Mouse (Mus musculus): ENCODE measurements at regions not wholly inside any gene's neighbourhood (a gene's known extent, or its start where the extent isn't known, plus 50 kb on each side); places are given as distances from the start of the nearest gene placed in this dataset.

DNA sequence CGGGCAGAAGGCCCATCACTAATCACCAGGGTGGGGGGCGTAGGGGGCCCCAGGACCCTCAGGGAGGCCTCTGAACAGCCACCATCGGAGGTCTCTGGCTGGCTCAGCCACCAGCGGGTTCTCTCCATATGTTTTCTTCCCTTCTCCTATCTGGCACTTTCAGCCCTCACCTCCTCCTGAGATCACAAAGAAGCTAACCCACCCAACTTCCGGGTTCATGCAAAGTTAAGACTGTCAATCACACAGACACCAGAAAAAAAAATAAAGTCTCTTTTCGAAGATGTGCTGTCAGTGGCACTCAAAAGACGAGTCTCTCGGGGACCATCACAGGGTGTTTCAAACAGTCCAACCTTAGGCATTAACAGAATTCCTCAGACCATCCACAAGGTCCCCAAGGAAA is 314.2 kb downstream of the Sox9 start:
- DNase-seq, result no peak

DNA sequence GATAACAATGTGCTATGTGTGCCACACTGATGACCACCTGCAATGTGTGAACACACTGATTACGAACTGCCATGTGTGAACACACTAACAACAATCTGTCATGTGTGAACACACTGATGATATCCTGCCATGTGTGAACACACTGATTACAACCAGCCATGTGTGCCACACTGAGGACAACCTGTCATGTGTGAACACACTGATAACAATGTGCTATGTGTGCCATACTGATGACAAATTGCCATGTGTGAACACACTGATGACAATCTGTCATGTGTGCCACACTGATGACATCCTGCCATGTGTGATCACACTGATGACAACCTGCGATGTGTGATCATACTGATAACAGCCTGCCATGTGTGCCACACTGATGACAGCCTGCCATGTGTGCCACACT is 316.3 kb downstream of the Sox9 start:
- DNase-seq, result no peak

DNA sequence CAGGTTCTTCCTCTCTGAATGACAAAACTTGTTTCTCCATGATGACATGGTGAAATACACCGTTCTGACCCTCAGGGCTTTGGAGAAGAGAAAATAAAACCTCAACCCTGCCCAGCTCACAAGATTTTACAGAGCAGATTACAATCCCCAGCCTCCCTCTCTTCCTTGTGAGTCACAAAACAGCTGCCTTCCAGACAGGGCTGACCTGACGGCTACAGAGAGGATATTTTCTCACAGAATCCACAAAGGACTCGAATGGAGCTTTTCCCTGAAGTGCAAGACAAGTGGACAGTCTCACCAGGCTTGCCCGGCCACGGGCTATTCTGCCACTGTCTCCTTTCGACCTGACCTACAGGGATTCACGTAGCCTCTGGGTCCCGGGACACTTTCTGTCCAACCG is 318.8 kb downstream of the Sox9 start:
- DNase-seq, result no peak

DNA sequence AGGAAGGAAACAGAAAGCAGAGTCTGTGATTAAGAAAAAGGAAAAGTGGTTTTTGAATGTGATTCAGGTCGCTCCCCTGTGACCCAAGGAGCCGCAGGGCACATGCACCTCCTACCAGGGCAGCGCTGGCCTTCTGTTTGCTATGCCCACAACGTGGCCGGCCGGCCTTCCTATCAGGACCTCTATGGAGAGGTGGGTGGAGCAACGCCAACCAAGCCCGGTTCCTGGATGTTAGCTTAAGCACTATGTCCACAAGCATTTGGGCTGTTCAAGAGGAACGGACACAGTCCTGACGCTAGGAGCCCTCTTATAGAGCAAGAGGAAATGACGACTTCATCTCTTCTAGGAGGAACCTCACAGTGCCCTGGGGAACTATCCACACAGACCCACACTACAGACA is 319.5 kb downstream of the Sox9 start:
- no peak for DNase-seq

DNA sequence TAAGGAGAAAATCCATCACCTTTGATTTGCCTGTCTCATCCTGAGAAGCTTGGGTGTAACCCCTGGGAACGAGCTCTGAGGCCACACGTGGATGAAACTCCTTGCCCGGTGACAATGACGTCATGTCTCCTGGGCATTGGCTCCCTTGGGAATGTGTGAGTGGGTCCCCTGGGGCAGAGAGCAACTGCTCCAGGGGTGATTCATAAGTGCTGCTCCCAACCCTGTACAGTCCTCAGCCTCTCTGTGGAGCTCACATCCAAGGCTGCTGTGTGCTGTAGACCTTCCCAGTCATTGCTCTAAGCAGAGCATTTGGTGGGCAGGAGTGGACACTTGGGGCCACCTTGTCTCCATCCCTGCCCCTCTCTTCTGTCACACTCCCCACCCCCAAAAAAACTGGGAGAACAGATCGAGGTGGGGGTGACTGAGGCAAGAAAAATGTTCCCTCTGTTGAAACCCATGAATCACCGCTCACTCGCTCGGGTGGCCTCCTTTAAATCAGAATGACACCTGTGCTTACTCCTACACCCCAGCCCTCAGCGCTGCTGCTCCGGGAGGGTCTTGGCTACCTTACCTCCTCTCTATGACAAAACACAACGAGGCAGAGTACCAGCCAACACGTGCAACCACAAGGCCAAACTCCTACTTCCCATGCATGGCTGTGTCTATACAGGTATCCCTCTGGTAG is 321.3 kb downstream of the Sox9 start:
- no peak for DNase-seq

DNA sequence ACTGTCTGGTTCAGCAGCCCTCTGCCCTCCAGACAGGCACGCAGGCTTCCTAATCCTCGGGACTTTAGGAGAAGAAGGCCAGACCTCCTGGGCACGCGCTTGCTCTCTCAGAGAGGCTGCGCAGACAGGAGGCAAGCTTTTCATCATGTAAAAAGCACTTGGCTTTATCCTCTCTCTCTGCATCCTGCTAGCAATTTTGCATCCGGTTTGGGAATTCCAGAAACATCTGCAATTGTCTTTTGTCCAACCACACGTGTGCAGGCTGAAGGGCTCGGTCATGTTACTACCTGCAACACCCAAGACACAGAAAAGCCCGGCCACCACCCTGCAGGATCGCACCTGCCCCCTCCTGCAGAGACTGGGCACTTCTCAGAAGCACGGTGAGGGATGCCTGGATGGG is 323.3 kb downstream of the Sox9 start:
- DNase-seq, result no peak

DNA sequence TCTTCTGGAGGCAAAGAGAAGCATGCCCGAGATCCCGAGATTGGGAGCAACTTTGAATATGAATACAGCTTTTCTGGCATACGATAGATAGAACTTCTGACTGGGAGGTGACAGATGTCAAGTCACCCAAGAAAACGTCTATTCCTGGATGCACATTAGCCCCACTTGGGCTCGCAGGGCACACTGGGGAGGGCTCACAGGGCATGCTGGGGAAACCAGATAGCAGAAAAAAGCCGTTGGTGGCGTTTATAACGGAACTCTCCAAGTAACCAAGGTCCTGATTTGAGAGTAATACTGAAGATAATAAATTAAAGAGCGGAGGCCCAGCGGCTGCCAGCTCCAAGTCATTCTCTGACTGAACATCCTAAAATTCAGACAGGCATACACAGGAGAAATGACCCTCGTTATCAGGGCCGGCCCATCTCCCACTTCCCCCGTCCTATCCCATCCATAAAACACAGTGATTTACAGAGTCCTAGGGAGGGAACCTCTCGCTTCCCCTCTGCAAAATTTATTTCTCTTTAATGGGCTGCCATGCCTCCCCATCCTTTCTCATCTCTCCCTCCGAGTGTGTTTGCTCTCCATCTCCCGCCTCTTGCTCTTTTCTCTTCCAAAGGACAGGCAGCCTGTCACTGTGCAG is 325.3 kb downstream of the Sox9 start:
- DNase-seq, result no peak

DNA sequence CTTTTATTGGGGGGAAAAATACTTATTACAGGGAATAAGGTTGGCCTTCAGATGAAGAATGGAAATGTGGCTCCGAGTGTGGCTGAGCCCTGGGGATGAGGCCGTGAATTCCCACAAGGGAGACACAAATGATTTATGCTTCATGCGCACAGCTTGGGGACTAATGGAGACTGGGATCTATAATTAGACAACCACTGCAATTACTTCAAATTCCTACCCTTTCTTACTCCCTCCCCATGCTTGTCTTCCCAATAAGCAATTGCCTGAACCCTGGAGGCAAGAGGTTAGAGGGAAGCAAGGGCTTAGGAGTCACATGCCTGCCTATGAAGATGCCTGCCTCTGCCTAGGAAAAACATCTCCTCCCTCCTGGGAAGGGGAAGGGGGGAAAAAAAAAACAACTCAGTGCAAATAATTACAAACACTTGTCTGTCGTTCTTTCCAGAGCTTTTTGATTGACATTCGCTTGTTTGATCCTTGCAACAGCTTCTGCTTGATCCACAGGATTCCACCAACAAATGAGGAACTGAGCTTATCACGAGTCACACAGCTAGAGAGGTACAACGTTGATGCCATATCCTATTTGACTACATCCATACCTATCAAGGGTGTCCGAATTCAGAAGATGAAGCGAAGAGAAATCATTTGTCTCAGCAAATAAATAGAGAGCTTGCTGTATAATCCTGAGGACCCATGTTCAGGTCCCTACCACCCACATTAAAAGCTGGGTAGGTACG is 326.1 kb downstream of the Sox9 start:
- DNase-seq, result no peak

DNA sequence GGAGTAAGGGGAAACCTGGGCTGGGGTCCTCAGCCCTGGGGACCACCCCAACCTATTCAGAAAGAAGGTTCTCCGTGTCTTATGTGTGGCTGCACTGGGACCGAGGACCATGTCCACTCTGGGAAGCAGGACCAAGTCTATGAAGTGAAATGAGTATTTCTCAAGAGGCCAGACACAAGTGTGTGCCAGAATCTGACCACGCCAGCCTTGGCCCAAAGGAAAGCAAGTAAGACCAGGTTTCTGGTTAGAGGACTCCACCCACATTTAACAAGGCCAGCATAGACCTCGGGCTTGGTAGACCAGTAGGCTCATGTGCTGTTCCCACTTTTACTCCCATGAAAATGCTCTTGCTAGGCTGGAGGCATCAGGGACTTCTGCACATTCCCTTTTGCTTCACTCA is 327.1 kb downstream of the Sox9 start:
- DNase-seq, result no peak

DNA sequence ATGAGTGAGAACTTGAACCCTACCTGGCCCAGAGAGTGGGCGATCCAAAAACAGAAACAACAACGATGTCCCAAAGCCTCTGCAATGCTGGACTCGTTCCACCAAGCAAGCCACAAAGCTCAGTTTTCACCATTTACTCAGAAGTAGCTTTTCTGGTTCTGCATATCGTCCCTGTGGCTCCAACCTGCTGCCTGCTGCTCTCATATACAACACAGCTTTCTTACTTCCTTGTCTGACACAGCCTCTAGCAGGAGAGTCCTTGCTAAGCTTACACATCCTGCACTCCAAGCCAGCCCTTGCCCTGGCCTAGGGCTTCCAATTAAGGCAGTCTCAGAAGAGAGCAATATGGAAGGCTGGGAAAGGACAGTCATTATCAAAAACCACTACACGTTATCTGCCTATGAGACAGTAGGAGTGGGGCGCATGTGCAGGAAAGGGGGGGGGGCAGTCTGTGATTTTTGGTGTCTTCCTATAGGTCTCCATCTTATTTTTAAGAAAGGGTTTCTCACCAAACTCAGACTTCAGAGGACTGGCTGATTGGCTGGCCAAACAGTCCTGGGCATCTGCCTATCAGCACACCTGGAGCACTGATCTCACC is 331.3 kb downstream of the Sox9 start:
- no peak for DNase-seq

DNA sequence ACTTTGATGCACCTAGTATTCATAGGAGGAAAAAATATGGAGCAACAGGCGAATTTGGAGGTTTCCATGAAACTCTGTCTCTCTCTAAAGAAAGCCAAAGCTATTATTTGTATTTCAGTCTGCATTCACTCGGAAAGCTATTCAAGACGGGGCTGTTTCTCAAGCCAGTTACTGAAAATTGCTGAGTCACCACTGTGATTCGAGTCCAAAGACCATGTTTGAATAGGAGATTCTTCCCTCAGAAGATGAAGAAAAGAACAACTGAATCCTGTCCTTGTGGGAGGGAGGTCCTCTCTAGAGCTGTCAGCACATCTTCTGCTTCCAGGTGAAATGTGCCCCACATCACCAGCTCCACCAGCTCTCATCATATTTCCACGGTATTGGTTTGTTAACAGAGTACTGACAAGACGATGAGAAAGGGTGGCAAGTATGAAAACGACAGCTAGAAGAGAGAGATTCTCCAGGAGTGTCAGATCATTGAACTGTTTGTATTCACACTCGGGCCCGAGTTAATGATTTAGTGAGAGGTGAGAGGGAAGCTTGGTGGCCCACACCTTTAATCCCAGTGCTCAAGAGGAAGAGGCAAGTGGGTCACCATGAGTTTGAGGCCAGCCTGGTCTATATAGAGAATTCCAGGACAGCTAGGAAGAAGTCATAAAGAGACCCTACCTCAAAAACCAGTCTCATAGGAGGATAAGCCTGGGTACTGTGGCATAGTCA is 335.3 kb downstream of the Sox9 start:
- DNase-seq, result no peak

DNA sequence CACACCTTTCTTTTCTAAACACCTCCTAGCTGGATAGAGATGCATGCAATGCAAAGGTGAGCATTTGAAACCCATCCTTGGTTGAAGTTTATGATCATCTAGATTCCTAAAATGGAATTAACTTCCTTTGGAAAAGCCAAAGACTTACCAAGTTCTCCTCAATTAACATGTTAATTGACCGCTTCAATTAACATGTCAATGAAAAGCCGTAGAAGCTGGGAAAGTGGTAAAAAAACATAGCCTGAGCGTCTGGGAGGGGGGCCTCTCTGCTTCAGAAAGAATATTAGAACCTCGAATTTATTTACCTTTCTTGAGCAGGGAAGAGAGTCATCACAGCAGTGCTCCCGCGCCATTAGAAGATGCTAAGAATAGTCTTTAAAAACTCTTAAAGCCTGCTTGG is 338.5 kb downstream of the Sox9 start:
- DNase-seq, result no peak

DNA sequence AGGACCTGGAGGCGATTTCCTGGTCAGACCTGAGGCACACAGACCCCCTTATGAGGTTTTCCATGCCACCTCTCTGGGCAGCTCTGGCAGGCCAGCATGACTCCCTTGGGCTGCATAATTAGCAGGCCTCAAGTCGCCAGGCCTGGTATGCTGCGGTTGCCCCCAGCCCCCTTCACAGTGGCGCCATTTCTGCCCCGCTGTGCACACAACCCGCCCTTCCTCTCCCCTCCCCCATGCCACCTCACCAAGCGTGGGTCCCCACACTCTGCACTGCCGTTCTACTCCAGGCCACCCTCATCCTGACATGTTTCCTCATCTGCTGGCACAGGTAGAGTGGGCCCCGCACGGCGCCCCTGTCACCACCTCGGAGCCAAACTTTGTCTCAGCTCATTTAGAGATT is 339.3 kb downstream of the Sox9 start:
- no peak for DNase-seq

DNA sequence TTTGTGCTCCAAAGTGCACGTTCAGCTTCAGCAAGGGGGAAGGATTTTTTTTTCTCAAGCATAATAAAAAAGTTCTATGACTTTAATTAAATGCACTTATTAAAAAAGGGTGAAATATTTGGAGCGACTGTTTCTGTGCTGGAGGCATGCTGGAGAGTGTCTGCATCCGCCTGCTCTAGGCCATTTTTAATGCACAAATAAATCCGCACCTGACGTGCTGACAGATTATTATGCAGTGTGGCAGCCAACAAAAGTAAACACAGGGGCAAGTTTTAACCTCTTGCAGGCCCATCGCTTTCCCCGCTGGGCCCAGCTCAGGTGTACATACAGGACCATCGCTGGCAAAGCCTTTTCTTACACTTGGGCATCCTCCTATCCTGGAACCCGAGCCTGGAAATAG is 340.1 kb downstream of the Sox9 start:
- no peak for DNase-seq

DNA sequence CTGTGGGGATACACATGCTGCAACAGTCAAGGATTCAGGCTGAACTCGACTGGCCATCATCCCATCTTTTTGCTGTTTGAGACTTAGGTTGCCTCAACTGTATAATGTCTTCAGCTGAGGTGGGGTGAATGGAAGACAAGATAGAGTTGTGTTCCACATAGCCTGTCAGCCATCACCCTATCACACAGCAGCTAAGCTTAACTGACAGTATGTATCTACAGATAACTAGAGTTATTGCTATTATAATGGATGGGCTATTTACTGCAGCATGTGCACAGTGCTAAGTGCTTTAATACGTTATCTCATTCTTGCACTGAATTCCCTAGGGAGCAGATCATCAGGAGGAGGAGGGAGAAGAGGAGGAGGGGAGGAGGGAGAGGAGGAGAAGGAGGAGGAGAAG is 340.9 kb downstream of the Sox9 start:
- DNase-seq, result no peak

DNA sequence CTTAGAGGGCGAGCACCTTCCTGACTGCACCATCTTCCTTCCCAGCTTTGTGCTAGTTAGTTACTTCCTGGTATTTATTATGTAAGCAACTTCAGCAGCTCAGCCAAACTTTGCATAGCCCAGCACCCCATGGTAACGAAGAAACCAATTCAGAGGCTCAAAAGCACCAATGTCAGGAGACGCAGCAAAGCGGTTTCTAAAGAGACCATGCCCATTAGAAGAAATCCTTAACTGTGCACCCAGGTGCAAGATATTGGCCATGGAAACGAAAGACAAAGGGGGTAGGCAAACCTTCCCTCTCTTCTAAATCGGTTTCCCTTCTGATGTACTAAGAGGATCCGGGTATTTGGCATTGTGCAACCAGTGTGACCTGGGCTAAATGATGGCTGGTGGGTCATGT is 343.8 kb downstream of the Sox9 start:
- no peak for DNase-seq

DNA sequence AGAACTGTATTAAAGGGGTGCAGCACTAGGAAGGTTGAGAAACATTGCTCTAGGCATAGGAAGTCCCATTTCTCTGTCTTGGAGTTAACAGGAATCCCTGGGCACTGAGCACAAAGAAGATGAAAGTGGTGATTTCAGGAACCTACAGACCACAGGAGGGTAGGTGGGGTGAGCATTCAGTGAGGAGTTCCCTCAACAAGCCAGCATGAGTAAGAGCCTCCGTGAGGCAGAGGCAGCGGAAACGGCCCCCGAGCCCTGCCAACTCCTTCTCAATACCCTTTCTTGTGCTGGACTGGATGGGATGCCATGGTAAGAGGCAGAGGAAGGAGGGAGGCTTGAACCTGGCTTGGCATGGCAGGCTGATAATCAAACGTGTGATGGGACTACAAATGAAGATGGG is 347.2 kb downstream of the Sox9 start:
- no peak for DNase-seq

DNA sequence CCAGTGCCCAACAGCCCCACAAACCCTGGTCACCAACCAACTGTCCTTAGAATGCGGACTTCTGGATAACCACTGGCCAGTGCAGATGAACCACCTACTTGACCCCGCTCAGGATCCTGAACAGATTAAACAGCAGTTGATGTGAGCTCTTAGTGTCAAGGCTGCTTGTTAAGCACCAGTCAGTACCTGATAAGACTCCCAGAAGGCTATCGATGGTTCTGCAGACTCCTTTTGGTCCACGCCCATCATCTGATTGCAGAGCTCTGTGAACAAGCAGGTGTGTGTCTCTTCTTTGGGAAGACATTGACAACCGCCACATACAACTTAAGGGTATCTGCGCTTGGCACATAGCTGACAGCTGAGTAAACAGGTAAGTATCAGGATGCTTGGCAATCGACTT is 348.0 kb downstream of the Sox9 start:
- DNase-seq, result no peak

DNA sequence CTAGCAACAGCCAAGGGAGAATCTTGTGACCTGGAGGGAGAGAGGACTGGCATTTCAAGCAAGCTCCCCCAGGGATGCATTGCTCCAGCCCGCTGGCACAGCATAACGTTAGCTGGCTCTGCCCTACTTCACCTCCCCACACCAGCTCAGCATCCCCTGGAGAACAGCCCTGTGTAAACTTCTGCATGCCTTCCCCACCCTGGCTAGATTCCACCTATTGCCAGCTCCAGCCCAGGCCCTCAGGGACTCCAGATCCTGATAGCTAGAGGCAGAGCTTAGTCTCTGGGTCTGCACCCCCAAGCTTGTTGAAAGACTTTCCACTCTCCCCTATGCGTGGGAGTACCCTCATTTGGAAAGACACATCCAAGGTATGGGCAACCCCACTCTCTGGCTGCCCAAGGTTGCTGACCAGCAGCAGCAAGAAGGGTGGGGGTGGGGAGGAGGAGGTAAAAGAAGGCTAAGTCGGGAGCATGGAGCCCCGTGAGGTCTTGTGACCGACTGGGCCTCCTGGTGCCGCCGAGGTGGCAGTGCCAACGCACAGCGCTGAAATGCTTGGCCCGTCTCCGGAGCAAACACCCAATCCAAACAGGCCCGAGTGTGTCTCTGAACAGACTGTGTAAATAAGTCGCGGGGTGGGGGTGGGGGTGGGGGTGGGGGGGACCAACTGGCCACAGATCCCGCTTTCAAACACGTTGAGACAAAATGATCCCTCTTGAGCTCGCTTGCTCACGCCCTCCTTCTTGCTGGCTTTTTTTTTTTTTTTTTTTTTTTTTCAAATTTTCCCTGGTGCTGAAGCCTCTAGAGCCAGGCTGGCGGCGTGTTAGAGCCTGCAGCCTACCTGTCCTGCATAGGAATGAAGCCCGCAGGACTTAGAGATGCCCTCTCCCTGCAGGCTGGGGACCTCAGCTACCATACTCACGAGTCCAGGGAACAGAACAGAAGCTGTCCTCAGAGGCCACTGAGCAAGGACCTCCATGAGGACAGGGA is 350.3 kb downstream of the Sox9 start:
- DNase-seq, result peak; percentile 55

DNA sequence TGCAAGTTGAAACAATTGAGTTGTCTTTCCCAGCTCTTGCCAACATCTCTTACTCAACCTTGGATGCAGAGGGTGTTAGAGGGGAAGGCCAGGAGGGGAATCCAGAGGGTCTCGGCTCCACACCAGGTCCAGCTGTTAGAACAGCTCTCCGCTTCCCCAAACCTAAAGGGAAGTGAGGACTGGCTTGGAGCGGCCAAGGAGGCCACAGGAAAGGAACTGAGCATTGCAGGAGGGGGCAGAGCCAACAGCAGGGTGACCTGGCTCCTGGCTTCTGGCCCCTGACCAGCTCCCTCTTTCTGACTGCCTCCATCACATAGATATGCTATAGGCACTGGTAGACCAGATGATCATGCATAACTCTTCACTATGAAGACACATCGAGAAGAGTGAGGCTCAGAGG is 351.4 kb downstream of the Sox9 start:
- no peak for DNase-seq

DNA sequence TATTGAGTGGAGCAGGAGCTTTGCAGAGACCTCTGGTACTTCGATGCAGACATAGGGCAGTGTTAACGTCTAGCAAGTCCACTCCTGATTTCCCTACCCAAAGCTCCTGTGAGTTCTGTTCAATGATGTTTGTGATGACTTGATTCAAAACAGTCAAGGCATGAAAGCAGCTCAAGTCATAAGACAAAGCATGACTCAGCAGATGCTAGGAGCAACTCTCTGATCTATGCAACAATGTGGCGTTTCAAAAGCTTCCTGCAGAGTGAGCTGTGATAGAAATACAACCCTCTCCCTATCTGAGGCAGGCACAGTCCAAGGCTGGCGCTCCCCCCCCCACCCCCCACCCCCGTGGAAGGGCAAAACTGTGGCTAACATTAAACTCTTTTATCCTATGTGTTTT is 353.2 kb downstream of the Sox9 start:
- no peak for DNase-seq

DNA sequence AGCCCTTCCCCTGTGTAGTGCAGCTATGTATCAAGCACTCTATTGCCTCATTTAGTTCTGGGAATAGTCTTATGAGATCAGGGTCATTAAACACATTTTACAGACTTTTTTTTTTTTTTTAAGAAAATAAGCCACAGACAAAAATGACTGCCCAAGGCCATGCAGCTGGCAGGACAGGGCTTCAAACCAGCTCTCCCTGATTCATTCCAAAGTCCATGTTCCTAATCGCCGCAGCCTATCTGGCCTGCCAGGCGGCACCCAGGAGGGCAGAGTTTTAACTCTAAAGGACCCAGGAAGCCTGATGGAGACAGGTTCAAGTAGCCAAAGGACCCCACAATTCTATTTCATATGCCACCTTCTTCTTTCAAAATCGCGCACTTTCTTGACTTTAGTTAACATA is 356.4 kb downstream of the Sox9 start:
- no peak for DNase-seq
